Mouse (Mus musculus): ENCODE results near the gene Bsx. TPM values are rescaled to one million over a fixed set of nuclear protein-coding genes. Genes with fewer than 3 reads are reported as not detected.
A peak's percentile ranks its signal among the peaks of the same experiment; 100 is the strongest.

Bsx gene
- polyA plus RNA-seq, 1 experiment from 2014 or later = 1.6 TPM

GRCm38 (mm10) chr9:40872156-40872478, 1.8 kb upstream of the Bsx start:
- Histone ChIP-seq H3K36me3 (ENCODE audit: poor library complexity, severe bottlenecking) (no peaks in the 10 kb centered on the region), H3K4me2 (no peak overlapping the region; the same call in 1 of the 2 replicates), H3K4me3 (peak overlapping the region; percentile 13; the same call in 1 of the 2 replicates), H3K4me1 (peaks cover 9% of the 10 kb centered on the region), H3K27ac (no peak overlapping the region), H3K9me3 (replicated peaks) (no peaks in the 10 kb centered on the region), H3K9ac (no peak overlapping the region), H3K27me3 (peaks cover 91% of the 10 kb centered on the region)
- ATAC-seq = no peak
- WGBS = 3% methylated on average over 8 of the region's 8 CpGs

- no peak for ATAC-seq
- Histone ChIP-seq H3K4me1 (peaks cover 22% of the 10 kb centered on the region), H3K9ac (no peak overlapping the region), H3K4me2 (no peak overlapping the region), H3K27me3 (peaks cover 96% of the 10 kb centered on the region), H3K36me3 (ENCODE audit: poor library complexity, severe bottlenecking) (no peaks in the 10 kb centered on the region), H3K9me3 (replicated peaks) (no peaks in the 10 kb centered on the region), H3K4me3 (no peak overlapping the region), H3K27ac (no peak overlapping the region)
- WGBS = 4% methylated on average over 4 of the region's 4 CpGs
Measured at GRCm38 (mm10) chr9:40874961-40875360, 1.0 kb downstream of the Bsx start.

- Histone ChIP-seq H3K4me2 (no peak overlapping the region), H3K36me3 (ENCODE audit: poor library complexity, severe bottlenecking) (no peaks in the 10 kb centered on the region), H3K9ac (no peak overlapping the region), H3K27ac (no peak overlapping the region), H3K4me3 (no peak overlapping the region), H3K4me1 (peaks cover 22% of the 10 kb centered on the region), H3K27me3 (peaks cover 96% of the 10 kb centered on the region), H3K9me3 (replicated peaks) (no peaks in the 10 kb centered on the region)
- under 1% methylated on average over 17 of the region's 17 CpGs for WGBS
- no peak for ATAC-seq
Measured at GRCm38 (mm10) chr9:40875431-40875830, 1.5 kb downstream of the Bsx start.

- Histone ChIP-seq H3K4me2 (no peak overlapping the region), H3K4me3 (no peak overlapping the region), H3K9me3 (replicated peaks) (no peaks in the 10 kb centered on the region), H3K36me3 (ENCODE audit: poor library complexity, severe bottlenecking) (no peaks in the 10 kb centered on the region), H3K27me3 (peaks cover 98% of the 10 kb centered on the region), H3K27ac (no peak overlapping the region), H3K4me1 (peaks cover 21% of the 10 kb centered on the region), H3K9ac (no peak overlapping the region)
- under 1% methylated on average over 29 of the region's 29 CpGs for WGBS
- no peak for ATAC-seq
Measured at GRCm38 (mm10) chr9:40876164-40876563, 2.2 kb downstream of the Bsx start.

GRCm38 (mm10) chr9:40876693-40877092, 2.8 kb downstream of the Bsx start:
- Histone ChIP-seq H3K4me3 (no peak overlapping the region), H3K27me3 (peaks cover 98% of the 10 kb centered on the region), H3K4me1 (peaks cover 16% of the 10 kb centered on the region), H3K36me3 (ENCODE audit: poor library complexity, severe bottlenecking) (no peaks in the 10 kb centered on the region), H3K27ac (no peak overlapping the region), H3K9me3 (replicated peaks) (no peaks in the 10 kb centered on the region), H3K9ac (no peak overlapping the region), H3K4me2 (no peak overlapping the region)
- ATAC-seq = no peak
- WGBS = 4% methylated on average over 5 of the region's 5 CpGs

- H3K4me1 ChIP-seq = peaks cover 13% of the 10 kb centered on the region; the same call in 1 of the 2 replicates
- H3K9me3 ChIP-seq (replicated peaks) = no peaks in the 10 kb centered on the region
- peak overlapping the region; percentile 24 for H3K4me3 ChIP-seq
- H3K4me2 ChIP-seq = peak overlapping the region; percentile 38
- no peak overlapping the region for H3K27ac ChIP-seq
- H3K36me3 ChIP-seq (ENCODE audit: poor library complexity, severe bottlenecking) = no peaks in the 10 kb centered on the region
- WGBS = under 1% methylated on average over 42 of the region's 42 CpGs
- no peak for ATAC-seq
- H3K9ac ChIP-seq = no peak overlapping the region
- H3K27me3 ChIP-seq = peaks cover 98% of the 10 kb centered on the region
Measured at GRCm38 (mm10) chr9:40877146-40877880, 3.4 kb downstream of the Bsx start.

- Histone ChIP-seq H3K4me1 (peaks cover 13% of the 10 kb centered on the region; the same call in 1 of the 2 replicates), H3K27ac (no peak overlapping the region), H3K9ac (no peak overlapping the region), H3K4me2 (peak overlapping the region; percentile 38), H3K9me3 (replicated peaks) (no peaks in the 10 kb centered on the region), H3K4me3 (peak overlapping the region; percentile 24; the same call in 1 of the 2 replicates), H3K27me3 (peaks cover 98% of the 10 kb centered on the region), H3K36me3 (ENCODE audit: poor library complexity, severe bottlenecking) (no peaks in the 10 kb centered on the region)
- no peak for ATAC-seq
- 1% methylated on average over 29 of the region's 29 CpGs for WGBS
Measured at GRCm38 (mm10) chr9:40877881-40878235, 3.9 kb downstream of the Bsx start.

- no peak overlapping the region for H3K4me2 ChIP-seq
- H3K9ac ChIP-seq = no peak overlapping the region
- peaks cover 98% of the 10 kb centered on the region for H3K27me3 ChIP-seq
- H3K4me3 ChIP-seq = no peak overlapping the region; the same call in 1 of the 2 replicates
- H3K36me3 ChIP-seq (ENCODE audit: poor library complexity, severe bottlenecking) = no peaks in the 10 kb centered on the region
- under 1% methylated on average over 32 of the region's 32 CpGs for WGBS
- ATAC-seq = no peak
- peaks cover 13% of the 10 kb centered on the region; the same call in 1 of the 2 replicates for H3K4me1 ChIP-seq
- no peak overlapping the region for H3K27ac ChIP-seq
- H3K9me3 ChIP-seq (replicated peaks) = no peaks in the 10 kb centered on the region
Measured at GRCm38 (mm10) chr9:40878291-40878945, 4.5 kb downstream of the Bsx start.

GRCm38 (mm10) chr9:40878998-40879397, 5.1 kb downstream of the Bsx start:
- no peak overlapping the region for H3K9ac ChIP-seq
- WGBS = 1% methylated on average over 14 of the region's 14 CpGs
- H3K27ac ChIP-seq = no peak overlapping the region
- H3K36me3 ChIP-seq (ENCODE audit: poor library complexity, severe bottlenecking) = no peaks in the 10 kb centered on the region
- H3K4me3 ChIP-seq = no peak overlapping the region
- H3K9me3 ChIP-seq (replicated peaks) = no peaks in the 10 kb centered on the region
- no peak overlapping the region for H3K4me2 ChIP-seq
- H3K4me1 ChIP-seq = peaks cover 13% of the 10 kb centered on the region; the same call in 1 of the 2 replicates
- peaks cover 99% of the 10 kb centered on the region for H3K27me3 ChIP-seq
- no peak for ATAC-seq

GRCm38 (mm10) chr9:40885669-40886068, 11.7 kb downstream of the Bsx start:
- Histone ChIP-seq H3K4me2 (no peak overlapping the region), H3K27me3 (peaks cover 98% of the 10 kb centered on the region), H3K4me3 (no peak overlapping the region), H3K9ac (no peak overlapping the region), H3K9me3 (replicated peaks) (peaks cover 3% of the 10 kb centered on the region; the same call in 1 of the 2 replicates), H3K36me3 (ENCODE audit: poor library complexity, severe bottlenecking) (no peaks in the 10 kb centered on the region), H3K4me1 (no peaks in the 10 kb centered on the region), H3K27ac (no peak overlapping the region)
- WGBS = 16% methylated on average over 10 of the region's 10 CpGs
- ATAC-seq = no peak

- no peaks in the 10 kb centered on the region for H3K36me3 ChIP-seq (ENCODE audit: poor library complexity, severe bottlenecking)
- peaks cover 96% of the 10 kb centered on the region for H3K27me3 ChIP-seq
- WGBS = 15% methylated on average over 12 of the region's 12 CpGs
- no peak overlapping the region for H3K4me2 ChIP-seq
- no peak overlapping the region for H3K27ac ChIP-seq
- H3K4me1 ChIP-seq = no peaks in the 10 kb centered on the region
- no peak overlapping the region for H3K9ac ChIP-seq
- no peak for ATAC-seq
- no peak overlapping the region for H3K4me3 ChIP-seq
- peaks cover 3% of the 10 kb centered on the region; the same call in 1 of the 2 replicates for H3K9me3 ChIP-seq (replicated peaks)
Measured at GRCm38 (mm10) chr9:40889389-40889788, 15.5 kb downstream of the Bsx start.

GRCm38 (mm10) chr9:40892456-40892855, 18.5 kb downstream of the Bsx start:
- Histone ChIP-seq H3K9me3 (replicated peaks) (0 out of 2 replicates have a peak, but pooled peaks cover 2% of the 10 kb centered on the region), H3K4me2 (no peak overlapping the region), H3K27ac (no peak overlapping the region), H3K9ac (no peak overlapping the region), H3K36me3 (ENCODE audit: poor library complexity, severe bottlenecking) (no peaks in the 10 kb centered on the region), H3K4me3 (no peak overlapping the region), H3K4me1 (no peaks in the 10 kb centered on the region), H3K27me3 (peaks cover 92% of the 10 kb centered on the region)
- 36% methylated on average over 6 of the region's 6 CpGs for WGBS
- no peak for ATAC-seq

Data from forebrain, embryonic 13.5 days (tissue).